Mouse (Mus musculus) heart, adult 2 months (tissue): Measurements from ENCODE around the gene Itch. TPM values are rescaled to one million over a fixed set of nuclear protein-coding genes. Genes with fewer than 3 reads are reported as not detected.

Source experiments
- DNase-seq, 2 experiments: peaks; one replicate each; pipeline ENCODE4 v3.0.0; 2021
- H3K27ac ChIP-seq: fragments of 200-600 bp; 2 replicates; pipeline ENCODE4 v1.8.1; 2022
- H3K27me3 ChIP-seq: fragments of 200-500 bp; 2 replicates; pipeline ENCODE4 v1.6.1; 2012; ENCODE audit warnings: mild to moderate bottlenecking, low read length, inconsistent platforms, mixed read lengths; ENCODE audit not compliant: control insufficient read depth, insufficient read depth
- H3K36me3 ChIP-seq: fragments of 200-500 bp; 2 replicates; pipeline ENCODE4 v1.6.1; 2012; ENCODE audit warnings: low read length, inconsistent platforms; ENCODE audit not compliant: control insufficient read depth, insufficient read depth
- H3K4me1 ChIP-seq: fragments of 200-500 bp; 2 replicates; pipeline ENCODE4 v1.6.1; 2011; ENCODE audit warnings: low read length; ENCODE audit not compliant: control insufficient read depth, insufficient read depth
- H3K4me3 ChIP-seq: fragments of 200-600 bp; 2 replicates; pipeline ENCODE4 v1.8.1; 2022
- H3K79me2 ChIP-seq: fragments of 200-500 bp; replicated peaks from 2 replicates; pipeline ENCODE4 v1.6.1; 2012; ENCODE audit warnings: mild to moderate bottlenecking, inconsistent platforms, low read length, moderate library complexity, mixed read lengths; ENCODE audit not compliant: control insufficient read depth, insufficient read depth
- H3K9ac ChIP-seq: fragments of 200-500 bp; 2 replicates; pipeline ENCODE4 v1.6.1; 2012; ENCODE audit warnings: low read depth, mild to moderate bottlenecking, control low read depth, inconsistent platforms, low read length, mixed read lengths
- CTCF ChIP-seq: fragments of 200-600 bp; IDR thresholded peaks from 2 replicates; pipeline ENCODE4 v1.8.1; 2022; ENCODE audit warnings: antibody characterized with exemption, mild to moderate bottlenecking, moderate library complexity
- EP300 ChIP-seq: fragments of 200-500 bp; IDR thresholded peaks from 2 replicates; pipeline ENCODE4 v1.6.1; 2011; ENCODE audit warnings: low read depth, low read length, control low read depth; ENCODE audit not compliant: insufficient read depth
- POLR2A ChIP-seq: fragments of 200-500 bp; IDR thresholded peaks from 2 replicates; pipeline ENCODE4 v1.6.1; 2011; ENCODE audit warnings: mild to moderate bottlenecking, low read depth, low read length, control low read depth; ENCODE audit not compliant: insufficient read depth
- WGBS: fragments of 180-500 bp; shearing (Covaris S2); methylation state at CpG from one replicate; pipeline ENCODE4 v1.1.7; 2018; 5-methylcytosine and 5-hydroxymethylcytosine counted together
- intact Hi-C: fragments of 180-260 bp; cut with DNase I; formaldehyde crosslinking; loops from one replicate; pipeline ENCODE4 v1.15.1; 2025
- polyA plus RNA-seq: library from polyadenylated mRNA; depleted of rRNA; stranded (reverse); fragments of >200 nt; gene quantifications from 2 replicates; pipeline ENCODE4 v1.2.3, GENCODE M21; 2012; rRNA removed
- total RNA-seq, 2 experiments: library from RNA; stranded (reverse); gene quantifications; 2 replicates each; pipeline ENCODE4 v1.2.3; 2021

Gene Itch
- total and polyA plus RNA-seq, 3 experiments, result 6.9 to 26.8 (median 26.4) TPM

GRCm38 (mm10) chr2:155271957-155272356, 138.6 kb downstream of the Itch start:
- 80% methylated on average over 6 of the region's 6 CpGs for WGBS

GRCm38 (mm10) chr2:155272396-155273170, 139.3 kb downstream of the Itch start:
- WGBS, result 64% methylated on average over 10 of the region's 10 CpGs
- no peak for TF ChIP-seq CTCF
- no peak for TF ChIP-seq POLR2A
- no peak for TF ChIP-seq EP300

More at GRCm38 (mm10) chr2:155271957-155272356, 138.6 kb downstream of the Itch start:
- Histone ChIP-seq H3K27me3 (no peaks in the 10 kb centered on the region), H3K4me1 (no peaks in the 10 kb centered on the region), H3K36me3 (no peaks in the 10 kb centered on the region), H3K9ac (no peak overlapping the region), H3K79me2 (no peaks in the 10 kb centered on the region), H3K27ac (no peak overlapping the region), H3K4me3 (no peak overlapping the region)
- TF ChIP-seq POLR2A (no peak), CTCF (peak; percentile 52)
- intact Hi-C loops, result no loop called here
- peak in 1 of 2 experiments; percentile 22 for DNase-seq

GRCm38 (mm10) chr2:155273603-155274002, 140.3 kb downstream of the Itch start:
- Histone ChIP-seq H3K27me3 (no peaks in the 10 kb centered on the region), H3K27ac (no peak overlapping the region), H3K4me3 (no peak overlapping the region), H3K4me1 (peaks cover 6% of the 10 kb centered on the region), H3K36me3 (no peaks in the 10 kb centered on the region), H3K79me2 (no peaks in the 10 kb centered on the region), H3K9ac (no peak overlapping the region)
- WGBS, result 91% methylated on average over 8 of the region's 8 CpGs
- peak in 1 of 2 experiments; percentile 1 for DNase-seq
- intact Hi-C loops, result loop anchor here (2.0 kb wide), 1 partner anchor 37 kb away; the partner anchor contains the start of gene Dynlrb1
- no peak for TF ChIP-seq EP300
- no peak for TF ChIP-seq CTCF
- no peak for TF ChIP-seq POLR2A

More at GRCm38 (mm10) chr2:155272396-155273170, 139.3 kb downstream of the Itch start:
- no peaks in the 10 kb centered on the region for H3K27me3 ChIP-seq
- no peak overlapping the region for H3K4me3 ChIP-seq
- DNase-seq, result peak in 1 of 2 experiments; percentile 17
- no peak overlapping the region for H3K9ac ChIP-seq
- no peak overlapping the region; the same call in 1 of the 2 replicates for H3K27ac ChIP-seq
- intact Hi-C loops, result no loop called here
- no peaks in the 10 kb centered on the region for H3K36me3 ChIP-seq
- 0 out of 2 replicates have a peak, but pooled peaks cover 2% of the 10 kb centered on the region for H3K4me1 ChIP-seq
- H3K79me2 ChIP-seq, result no peaks in the 10 kb centered on the region

GRCm38 (mm10) chr2:155276195-155276594, 142.9 kb downstream of the Itch start, which contains the start of gene Map1lc3a:
Map1lc3a (plus strand) TSS chr2:155276297.
- intact Hi-C loops, result loop anchor here (2.0 kb wide), 1 partner anchor 109 kb away; no protein-coding TSS in a partner anchor
- Histone ChIP-seq H3K79me2 (no peaks in the 10 kb centered on the region), H3K36me3 (no peaks in the 10 kb centered on the region; the same call in 1 of the 2 replicates), H3K27ac (peak within 1 kb of the TSS; percentile 100), H3K9ac (peak within 1 kb of the TSS; percentile 92), H3K4me1 (peaks cover 10% of the 10 kb centered on the region), H3K27me3 (no peaks in the 10 kb centered on the region), H3K4me3 (peak within 1 kb of the TSS; percentile 87)
- TF ChIP-seq EP300 (no peak), POLR2A (peak; percentile 67; the same call in 1 of the 2 replicates)
- peak; percentile 97 for DNase-seq
- WGBS, result 1% methylated on average over 46 of the region's 47 CpGs

Other genes with a start within 250 kb of the Itch start
- 10 to 100 TPM; 49.0 to 56.6 TPM for gene Eif2s2, start 240.6 kb upstream of the Itch start, total RNA-seq
- gene Eif2s2, start 240.6 kb upstream of the Itch start, polyA plus RNA-seq, result 12.0 and 22.1 TPM in 2 replicates
- under 1 TPM; 0.16 to 0.20 TPM for gene Gm14226, start 115.2 kb upstream of the Itch start, total RNA-seq
- gene Gm14226, start 115.2 kb upstream of the Itch start, polyA plus RNA-seq, result 0.16 and 0.18 TPM in 2 replicates
- 10 to 100 TPM; 10.5 to 14.0 TPM for gene Ahcy, start 59.0 kb upstream of the Itch start, total RNA-seq
- gene Ahcy, start 59.0 kb upstream of the Itch start, polyA plus RNA-seq, result 22.5 and 30.8 TPM in 2 replicates
- gene Dynlrb1, start 103.0 kb downstream of the Itch start, total RNA-seq, result 100 to 1,000 TPM; 163 to 165 TPM
- 359 and 543 TPM in 2 replicates for gene Dynlrb1, start 103.0 kb downstream of the Itch start, polyA plus RNA-seq
- gene Map1lc3a, start 142.8 kb downstream of the Itch start, total RNA-seq, result 100 to 1,000 TPM; 713 to 821 TPM
- 933 and 1,030 TPM in 2 replicates for gene Map1lc3a, start 142.8 kb downstream of the Itch start, polyA plus RNA-seq
- gene Pigu, start 223.9 kb downstream of the Itch start, total RNA-seq, result 10 to 100 TPM; 26.2 to 26.6 TPM
- 44.8 and 73.8 TPM in 2 replicates for gene Pigu, start 223.9 kb downstream of the Itch start, polyA plus RNA-seq
- 100 to 1,000 TPM; 457 to 512 TPM for gene Trp53inp2, start 247.6 kb downstream of the Itch start, total RNA-seq
- 410 and 615 TPM in 2 replicates for gene Trp53inp2, start 247.6 kb downstream of the Itch start, polyA plus RNA-seq